Mouse (Mus musculus): ENCODE results near the gene Trpm1.

DNA sequence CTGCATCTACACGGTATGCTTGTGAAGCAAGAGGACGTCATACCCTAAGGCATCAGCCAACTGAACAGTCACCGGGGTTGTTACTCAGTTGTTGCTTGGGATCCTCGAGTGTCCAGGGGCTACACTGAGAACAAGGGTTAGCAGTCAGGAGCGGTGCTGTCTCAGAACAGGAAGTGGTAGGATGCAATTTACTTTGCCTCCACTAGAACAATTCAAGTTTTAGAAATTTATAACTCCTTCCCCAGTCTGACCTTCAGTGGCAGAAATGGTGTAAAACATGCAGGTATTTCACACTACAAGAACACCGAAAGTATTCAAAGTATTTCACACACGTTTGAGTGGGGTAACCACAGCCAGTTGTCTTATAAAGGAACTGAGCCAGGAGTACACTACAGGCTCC lies 66.1 kb downstream of the Trpm1 start:
- no peak for TF ChIP-seq CTCF (IDR thresholded peaks at IDR 0.05; ENCODE audit: low read depth)
- TF ChIP-seq EP300 (optimal IDR thresholded peaks at IDR 0.05), result no peak

Data from stomach, postnatal 0 days (tissue).